Mouse (Mus musculus) neural tube, embryonic 10.5 days (tissue): ENCODE results near the gene Slc27a2.
"Not testable (repeated sequence)": the region's sequence is repeated elsewhere in the genome, so short reads cannot be mapped to it uniquely, and the experiment has no call there.

Source experiments
- DNase-seq: peaks from one replicate; pipeline ENCODE4 v3.0.0-alpha.2; 2017; ENCODE audit warnings: low spot score; ENCODE audit errors: extremely low spot score

The Slc27a2 gene

DNA sequence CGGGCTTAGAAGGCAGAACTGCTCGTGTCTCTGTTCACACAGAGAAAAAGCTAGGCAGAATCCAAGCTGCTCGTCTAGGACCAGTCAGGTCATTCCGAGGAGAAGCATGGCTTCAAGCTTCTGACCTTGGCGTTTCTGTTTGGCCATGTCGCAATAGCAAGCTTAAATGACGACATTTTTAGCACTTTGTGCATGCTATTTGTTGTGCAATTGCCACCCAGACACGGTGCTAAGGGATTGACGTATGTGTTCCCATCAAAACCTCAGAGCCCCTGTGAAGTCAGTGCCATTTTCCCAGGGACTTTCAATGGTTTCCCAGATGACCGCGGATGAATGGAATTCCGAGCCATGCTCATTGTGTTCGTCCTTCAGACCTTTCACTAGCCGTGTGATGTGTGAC lies 48.3 kb downstream of the Slc27a2 start:
- no peak for DNase-seq

DNA sequence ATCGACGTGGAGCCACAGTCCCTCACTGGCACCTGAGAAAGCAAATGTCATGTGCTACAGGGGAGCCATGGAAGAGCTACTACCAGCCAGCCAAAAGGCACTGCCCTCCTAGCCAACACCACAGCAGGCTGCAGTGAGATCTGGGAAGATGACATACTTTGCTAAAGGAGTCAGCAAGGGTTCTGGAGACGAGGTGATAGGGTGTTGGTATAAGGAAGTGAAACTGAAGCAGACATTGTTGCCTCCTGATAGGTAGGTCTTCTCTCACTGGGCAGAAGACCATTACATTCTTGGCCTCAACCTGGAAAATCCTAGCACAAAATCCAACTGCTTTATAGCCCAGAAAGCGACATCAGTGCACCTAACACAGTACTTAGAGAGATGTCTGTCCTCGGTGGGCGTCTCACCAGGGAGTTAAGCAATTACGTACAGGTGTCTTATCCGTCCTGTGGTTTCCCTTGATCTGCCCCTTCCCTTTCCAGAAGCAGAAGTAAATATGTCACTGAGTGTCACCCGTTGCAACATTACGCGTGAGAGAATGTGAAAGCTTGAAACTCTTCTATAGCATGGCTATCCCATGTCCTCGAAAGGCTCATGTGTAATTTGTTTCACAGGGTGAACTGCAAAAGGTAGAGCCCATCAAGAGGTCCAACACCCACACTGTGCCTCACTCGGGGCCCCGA lies 49.9 kb downstream of the Slc27a2 start:
- no peak for DNase-seq

DNA sequence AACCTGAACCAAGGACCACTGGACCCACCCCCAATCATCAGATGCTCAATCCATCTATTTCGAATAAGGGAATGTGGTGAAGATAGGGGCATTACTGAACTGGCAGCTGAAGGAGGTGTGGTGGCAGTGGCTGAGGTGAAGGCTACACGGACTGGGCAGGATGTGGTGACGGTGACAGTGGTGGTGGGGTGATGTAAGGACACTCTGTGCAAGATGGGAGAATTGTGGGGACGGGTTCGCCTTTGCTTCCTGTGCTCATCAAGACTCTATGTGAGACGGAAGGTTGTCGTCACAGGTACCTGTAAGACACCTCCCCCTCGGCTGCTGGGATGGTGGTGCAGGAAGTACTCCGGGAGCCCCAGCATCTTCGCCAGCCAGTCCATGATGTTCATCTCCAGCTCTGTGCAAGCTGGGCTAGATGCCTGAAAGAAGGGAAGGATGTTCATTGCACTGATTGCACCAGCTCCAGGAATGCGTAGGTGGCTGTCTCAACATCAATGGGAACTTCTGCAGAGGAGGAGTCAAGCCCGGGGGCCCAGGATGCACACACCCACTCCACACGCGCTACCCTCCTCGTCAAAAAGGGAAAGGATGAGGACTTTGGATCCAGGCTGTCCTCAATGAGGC lies 54.0 kb downstream of the Slc27a2 start:
- no peak for DNase-seq

DNA sequence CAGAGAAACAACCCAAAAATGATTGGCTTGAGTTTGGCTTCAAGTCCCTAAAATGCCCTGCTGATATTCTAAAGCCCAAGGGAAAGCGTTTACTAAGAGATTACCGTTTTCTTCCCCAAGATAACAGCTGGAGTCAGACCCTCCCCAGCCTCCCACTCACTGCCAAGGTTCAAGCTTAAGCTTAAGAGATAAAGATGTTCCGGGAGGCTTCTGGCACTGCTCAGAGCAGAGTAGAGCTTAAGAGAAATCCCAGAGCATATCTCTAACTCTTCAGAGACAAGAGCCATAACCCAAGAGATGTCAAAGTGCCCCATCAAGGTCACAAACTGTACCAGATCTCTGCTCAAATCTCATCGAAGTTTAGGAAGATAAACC lies 54.5 kb downstream of the Slc27a2 start:
- no peak for DNase-seq

DNA sequence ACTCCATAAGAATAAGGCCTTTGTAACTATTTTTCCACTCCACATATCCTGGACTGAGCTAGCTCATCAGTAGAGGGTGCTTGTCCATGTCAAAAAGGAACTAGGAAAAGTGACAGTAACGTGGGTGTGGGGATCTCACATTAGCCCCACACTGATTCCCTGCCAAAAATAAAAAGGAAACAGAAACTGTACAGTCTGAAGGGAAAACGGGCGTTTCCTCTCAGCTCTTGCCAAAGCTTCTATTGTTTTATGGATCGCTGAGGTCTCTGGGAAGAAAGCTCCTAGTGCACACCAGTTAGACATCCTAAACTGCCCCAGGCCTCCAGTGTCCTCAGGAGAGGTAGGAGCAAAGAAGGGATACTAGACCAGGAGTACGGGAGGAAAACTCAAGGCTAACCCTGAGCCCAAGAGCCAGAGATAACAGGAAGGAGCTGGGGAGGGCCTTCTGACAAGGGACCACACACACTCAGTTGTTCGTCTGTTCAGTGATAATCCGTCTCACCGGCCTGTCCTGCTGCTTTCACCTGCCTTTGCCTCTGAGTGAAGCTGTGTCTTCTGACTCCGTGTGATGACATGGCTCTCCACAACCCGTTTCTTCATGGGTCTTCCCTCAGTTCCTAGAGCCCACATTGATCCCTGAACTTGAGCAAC lies 55.5 kb downstream of the Slc27a2 start:
- DNase-seq, result no peak

DNA sequence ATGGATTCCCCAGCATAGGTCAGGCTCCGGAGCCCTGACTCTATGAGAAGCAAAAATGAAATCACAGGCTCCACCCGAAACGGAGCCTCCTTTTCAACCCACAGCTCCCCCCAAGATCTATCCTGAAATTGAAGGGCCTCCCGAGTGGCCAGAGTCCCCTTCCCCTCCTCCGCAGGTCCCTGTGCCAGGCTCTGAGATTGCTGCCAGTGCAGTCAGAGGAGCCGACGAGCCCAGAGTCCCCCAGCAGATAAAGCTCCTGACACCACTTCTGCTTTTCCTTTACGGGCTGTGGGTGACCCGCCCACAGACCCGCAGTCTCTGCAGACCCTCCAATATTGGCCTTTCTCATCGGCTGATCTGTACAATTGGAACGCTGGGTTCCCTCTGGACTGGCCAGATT lies 57.4 kb downstream of the Slc27a2 start:
- DNase-seq, result not testable (repeated sequence)

DNA sequence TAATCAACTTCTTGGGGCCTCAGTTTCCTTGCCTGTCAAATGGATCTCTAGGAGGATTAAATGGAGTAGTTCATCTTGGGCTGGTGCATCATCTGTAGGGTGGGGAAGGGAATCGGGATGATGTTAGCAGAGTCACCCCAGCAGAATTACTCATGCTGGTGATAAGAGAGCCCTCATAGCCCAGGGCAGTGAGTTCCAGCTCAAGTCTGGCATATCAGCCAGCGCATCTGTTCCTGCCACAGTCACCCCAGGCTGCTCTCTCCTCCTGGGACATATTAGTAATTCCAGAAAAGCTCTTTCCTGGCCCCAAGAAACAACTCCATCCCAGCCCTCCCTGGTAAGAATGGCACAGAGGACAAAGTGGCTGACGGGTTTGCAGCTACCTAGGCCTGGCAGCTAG lies 63.1 kb downstream of the Slc27a2 start:
- DNase-seq, result no peak

DNA sequence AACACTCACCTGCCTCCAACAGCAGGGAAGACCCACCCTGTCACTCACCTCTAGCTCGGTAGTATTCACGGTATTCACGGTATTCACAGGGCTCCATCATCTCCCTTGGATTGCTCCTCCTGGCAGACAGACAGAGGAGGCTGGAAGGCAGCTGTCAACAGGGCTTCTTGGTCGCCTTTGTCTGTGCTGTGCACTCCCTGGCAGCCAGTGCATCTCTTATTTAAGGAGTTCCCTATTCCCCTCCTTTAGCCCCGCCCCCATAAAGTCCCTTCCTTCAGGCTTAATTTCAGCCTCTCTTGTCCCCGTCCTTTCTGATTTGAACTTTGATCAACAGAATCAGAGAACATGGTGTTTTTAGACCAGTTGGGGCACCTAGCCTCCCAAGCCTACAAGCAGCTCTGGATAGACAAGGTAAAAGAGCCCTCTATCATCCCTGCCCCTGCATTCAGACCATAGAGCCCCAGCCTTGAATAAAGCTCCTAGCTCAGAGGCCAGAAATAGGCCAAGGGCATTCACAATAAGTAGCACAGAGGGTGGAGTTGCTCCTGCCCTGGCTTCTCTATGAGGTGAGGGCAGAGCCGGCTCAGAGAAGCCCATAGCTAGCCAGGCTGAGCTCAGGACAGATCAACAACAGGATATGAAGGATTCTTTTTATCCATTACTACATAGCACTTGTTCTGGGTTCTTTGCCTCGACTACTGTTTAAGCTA lies 66.4 kb downstream of the Slc27a2 start:
- no peak for DNase-seq

DNA sequence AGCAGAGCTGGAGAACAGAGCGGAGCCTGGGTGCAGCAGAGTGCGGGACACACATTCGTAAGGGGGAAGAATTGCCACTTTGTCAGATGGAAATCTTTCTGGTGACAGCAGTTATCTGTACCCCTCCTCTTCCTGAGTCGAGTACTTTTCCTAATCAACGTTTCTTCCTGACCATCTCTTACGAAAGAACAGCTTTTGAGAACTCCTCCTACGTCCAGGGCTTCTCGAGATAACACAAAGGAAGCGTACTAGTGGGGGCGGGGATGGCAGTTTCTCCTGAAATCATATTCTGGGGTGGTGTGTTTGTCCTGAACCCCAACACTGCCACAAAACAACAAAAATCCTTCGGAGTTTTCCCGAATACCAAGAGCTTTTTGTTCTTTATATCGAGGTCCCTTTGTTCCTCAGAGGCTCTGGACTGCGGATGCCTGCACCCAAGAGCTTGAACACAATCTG lies 67.1 kb downstream of the Slc27a2 start, which contains the start of gene Hdc:
Gene Hdc (minus strand): TSS at position 51 of the 456 bp plus-strand sequence.
- DNase-seq, result no peak

DNA sequence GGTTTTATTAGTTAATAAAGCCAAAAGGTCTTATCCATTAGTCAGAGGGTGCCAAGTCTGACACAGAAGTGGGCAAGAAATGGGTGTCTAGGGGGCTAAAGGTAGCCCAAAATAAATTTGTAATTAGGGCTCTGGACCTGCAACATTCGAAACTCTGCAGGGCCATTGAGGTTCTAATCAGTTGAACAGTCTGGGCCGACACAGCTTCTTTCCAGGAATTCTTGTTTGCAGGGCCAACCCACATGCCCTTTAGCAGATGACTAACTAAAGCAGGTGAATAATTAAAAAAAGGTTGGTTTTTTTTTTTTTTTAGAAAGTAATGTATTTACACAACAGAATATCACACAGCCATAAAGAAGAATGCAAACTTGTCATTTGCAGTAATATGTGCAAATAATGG lies 70.2 kb downstream of the Slc27a2 start:
- DNase-seq, result no peak

DNA sequence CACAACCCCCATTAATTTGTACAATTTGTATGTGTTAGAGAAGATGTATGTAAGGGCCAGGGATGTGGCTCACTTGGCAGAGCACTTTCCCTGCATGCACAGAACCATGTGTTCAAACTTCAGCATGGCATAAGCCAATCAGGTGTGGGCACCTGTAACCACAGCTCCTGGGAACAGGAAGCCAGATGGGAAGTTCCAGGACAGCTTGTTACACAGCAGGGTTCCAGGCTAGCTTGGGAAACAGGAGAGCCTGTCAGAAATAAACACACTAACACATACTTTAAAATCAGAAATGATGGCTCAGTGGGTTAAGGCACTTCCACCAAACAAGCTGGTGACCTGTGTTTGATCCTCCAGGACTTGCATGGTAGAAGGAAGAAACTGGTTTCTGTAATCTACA lies 70.9 kb downstream of the Slc27a2 start:
- DNase-seq, result no peak

DNA sequence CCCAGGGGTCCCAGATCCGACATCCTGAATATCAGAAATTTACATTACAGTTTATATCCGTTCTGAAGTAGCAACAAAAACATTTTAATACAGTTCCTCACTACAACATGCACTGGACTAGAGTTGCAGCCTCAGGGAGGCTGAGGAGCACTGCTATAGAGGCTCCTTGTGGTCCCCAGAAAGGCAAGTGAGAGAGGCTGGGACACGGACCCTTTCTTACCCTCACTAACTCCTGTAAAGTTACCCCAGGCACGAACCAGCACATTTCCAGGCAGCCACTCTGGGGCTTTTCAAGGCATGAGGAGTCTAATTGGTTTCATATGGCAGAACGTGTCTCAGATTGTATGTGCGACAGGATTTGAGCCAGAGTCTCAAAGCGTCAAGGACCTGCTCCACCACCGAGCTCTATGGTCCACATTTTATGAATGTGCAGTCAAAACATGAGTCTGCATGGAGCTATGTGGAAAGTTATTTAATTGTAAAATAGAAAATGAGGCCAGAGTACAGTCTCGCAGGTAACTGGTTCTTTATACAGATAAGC lies 76.3 kb downstream of the Slc27a2 start:
- no peak for DNase-seq

DNA sequence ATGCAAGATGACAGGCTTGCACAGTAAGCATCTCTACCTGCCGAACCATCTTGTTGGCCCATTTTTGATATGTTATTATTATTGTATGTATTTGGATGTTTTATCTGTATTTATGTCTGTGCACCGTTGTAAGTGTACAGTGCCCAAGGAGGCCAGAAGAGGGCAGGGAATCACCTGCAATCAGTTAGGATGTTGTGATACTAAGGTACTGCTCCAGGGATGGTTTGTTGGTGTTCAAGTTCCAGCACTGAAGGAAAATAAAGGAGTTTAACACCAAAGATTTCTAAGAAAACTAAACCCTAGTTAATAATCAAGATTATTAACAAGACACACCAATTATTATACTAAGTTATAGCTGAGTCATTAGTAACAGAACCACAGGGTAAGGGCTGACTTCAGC lies 81.0 kb downstream of the Slc27a2 start:
- DNase-seq, result no peak

DNA sequence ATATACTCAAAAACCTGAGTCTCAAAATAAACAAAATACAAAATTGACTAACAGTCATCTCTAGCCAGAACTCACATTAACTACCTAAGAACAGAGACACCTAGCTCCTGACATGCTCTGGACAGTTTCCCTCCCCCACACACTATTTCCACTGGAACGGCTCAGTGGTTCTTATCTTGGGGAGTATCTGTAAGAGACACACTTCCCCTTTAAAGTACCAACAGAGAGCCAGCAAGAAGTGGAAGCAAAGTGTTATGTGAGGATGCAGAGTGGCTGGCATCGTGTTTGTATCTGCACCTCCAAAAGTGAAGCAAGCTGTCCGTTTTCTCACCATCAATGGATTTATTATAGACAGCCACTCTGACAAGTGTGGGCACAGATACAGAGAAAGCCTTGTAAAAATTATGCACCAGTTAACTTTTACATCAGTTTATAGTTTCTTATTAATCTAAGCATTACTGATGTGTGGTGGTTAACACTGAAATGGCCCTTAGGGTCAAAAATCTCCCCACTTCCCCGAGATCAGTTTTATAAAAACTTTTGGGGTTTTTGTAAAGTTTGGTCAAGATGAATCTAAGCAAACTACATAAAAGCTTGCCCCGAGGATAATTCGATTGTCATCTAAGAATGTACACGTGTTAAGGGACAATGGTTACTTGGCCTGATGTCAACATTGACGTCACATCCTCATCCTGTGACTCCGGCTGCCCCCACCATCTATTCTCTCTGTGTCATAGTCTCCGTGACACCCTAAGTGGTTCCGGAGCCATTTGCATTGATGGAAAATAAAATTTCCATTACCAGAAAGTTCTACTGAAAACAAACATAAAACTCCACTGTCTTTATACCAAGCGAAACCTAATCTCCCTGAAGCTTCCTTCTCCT lies 84.0 kb downstream of the Slc27a2 start:
- DNase-seq, result no peak
